Mouse (Mus musculus): ENCODE results near the gene Fam222b.

DNA sequence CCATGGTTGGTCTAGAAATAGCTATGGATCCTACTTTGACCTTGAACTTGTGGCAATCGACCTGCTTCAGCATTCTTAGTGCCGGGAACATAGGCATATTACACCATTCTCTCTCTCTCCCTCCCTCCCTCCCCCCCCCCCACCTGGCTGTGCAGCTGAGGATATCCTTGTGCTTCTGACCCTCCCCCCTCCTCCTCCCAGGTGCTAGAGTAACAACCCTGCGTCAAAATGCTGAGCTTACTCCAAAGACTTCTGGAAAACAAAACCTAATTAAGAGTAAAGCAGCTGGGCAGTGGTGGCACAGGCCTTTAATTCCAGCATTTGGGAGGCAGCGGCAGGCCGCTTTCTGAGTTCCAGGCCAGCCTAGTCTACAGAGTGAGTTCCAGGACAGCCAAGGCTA, 25.3 kb upstream of the Fam222b start:
- TF ChIP-seq POLR2A (IDR thresholded peaks at IDR 0.05; ENCODE audit: insufficient read depth, low read depth, low read length) (no peak), CTCF (IDR thresholded peaks at IDR 0.05; ENCODE audit: insufficient read depth, low read depth, low read length) (no peak)
